Mouse (Mus musculus) yolk sac, embryonic 10.5 days (tissue): ENCODE results near the gene Aebp1.
A peak's percentile ranks its signal among the peaks of the same experiment; 100 is the strongest.

ENCODE experiments used
- DNase-seq: peaks from one replicate; pipeline ENCODE4 v3.0.0-alpha.2; 2017; ENCODE audit warnings: low spot score

Aebp1 gene

DNA sequence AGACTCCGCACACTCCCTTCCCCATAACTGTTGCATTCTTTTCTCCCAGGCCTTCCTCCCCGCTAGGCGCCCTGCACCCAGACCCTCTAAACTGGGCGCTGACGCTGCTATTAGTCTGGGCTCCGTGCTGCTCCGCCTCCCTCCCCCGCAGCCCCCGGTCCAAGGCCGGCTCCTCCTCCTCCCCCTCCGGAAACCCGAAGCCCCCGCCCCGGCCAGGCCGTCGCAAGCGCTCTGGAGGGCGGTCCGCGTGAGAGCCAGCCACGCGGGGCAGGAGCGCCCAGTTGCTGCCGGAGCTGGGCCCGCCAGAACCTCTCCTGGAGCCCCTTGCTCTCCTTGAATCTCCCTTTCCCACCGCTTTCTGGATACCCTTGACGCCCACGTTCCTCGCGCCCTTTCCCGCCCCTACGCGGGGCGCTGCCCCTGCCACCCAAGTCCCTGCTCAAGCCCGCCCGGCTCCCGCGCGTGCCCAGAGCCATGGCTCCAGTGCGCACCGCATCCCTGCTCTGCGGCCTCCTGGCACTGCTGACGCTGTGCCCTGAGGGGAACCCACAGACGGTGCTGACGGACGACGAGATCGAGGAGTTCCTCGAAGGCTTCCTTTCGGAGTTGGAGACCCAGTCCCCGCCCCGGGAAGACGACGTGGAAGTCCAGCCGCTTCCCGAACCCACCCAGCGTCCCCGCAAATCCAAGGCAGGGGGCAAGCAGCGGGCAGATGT lies at the start of gene Aebp1:
Aebp1 (plus strand) TSS at position 270 of the 716 bp plus-strand sequence.
- DNase-seq: peak; percentile 71

DNA sequence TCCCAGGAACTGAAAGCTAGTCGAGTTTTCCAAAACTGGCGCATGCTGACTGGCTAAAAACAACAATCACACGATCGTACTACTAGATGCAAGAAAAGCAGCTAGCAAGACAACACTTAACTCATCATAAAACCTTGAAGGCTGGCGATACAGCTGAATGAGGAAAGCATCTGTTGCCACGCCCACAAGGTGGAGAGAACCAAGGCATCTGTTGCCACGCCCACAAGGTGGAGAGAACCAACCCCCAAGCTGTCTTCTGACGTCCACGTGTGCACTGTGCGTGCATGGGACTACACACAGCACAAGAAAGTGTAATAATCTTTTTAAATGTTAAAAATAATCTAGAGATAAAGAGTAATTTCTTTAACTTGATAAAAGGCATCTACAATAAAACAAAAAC lies 48.4 kb upstream of the Aebp1 start:
- no peak for DNase-seq

DNA sequence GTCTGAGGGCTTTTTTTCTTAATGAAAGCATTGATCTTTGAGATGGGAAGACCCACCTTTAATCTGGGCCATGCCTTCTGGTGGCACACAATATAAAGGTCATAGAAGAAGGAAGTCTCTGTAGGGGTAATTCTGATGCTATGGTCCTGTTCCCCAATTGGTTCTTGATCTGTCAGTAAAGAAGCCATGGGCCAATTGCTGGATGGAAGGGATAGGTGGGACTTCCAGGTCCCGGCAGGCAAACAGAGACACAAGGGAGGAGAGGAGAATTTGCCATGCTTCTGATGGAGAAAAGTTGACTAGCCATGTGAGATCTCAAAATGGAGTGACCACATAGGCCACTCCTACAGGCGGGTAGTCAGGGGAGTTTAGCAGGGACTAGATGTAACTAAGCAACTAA lies 42.5 kb upstream of the Aebp1 start:
- DNase-seq: no peak

DNA sequence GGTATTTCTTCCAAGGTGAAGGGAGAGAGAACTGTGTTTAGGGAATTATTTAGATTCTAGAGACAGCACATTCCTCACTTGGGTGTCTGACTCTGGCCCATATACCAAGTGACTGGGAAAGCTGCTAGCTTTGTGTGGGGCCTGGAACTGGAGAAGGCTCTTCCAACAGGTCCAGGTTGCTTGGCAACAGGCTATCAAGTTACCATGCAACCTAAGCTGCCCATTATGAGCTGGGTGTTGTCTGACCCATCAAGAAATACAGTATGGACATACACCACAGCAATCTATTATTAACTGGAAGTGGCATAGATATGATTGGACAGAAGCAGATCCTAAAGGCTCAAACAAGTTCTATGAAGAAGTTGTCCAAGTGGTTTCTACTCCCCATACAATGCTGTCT lies 36.3 kb upstream of the Aebp1 start:
- DNase-seq: no peak

DNA sequence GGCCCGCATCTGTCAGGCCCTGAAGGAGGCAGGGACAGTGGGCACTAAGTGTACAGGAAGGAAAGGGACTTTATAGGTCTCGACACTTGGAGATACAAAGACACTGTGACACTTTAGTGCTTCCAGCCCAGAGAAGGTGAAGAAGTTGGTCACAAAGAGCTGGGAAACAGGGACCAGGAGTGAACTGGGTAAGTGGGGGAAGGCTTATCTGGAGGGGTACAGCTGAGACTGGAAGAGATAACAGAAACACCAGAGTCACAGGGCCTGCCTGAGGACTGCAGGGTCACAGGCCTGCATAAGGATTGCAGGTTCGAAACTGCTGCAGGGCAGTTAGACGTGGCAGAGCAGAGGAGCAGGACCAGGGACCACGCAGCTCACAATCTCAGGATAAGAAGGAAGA lies 33.8 kb upstream of the Aebp1 start:
- DNase-seq: no peak

DNA sequence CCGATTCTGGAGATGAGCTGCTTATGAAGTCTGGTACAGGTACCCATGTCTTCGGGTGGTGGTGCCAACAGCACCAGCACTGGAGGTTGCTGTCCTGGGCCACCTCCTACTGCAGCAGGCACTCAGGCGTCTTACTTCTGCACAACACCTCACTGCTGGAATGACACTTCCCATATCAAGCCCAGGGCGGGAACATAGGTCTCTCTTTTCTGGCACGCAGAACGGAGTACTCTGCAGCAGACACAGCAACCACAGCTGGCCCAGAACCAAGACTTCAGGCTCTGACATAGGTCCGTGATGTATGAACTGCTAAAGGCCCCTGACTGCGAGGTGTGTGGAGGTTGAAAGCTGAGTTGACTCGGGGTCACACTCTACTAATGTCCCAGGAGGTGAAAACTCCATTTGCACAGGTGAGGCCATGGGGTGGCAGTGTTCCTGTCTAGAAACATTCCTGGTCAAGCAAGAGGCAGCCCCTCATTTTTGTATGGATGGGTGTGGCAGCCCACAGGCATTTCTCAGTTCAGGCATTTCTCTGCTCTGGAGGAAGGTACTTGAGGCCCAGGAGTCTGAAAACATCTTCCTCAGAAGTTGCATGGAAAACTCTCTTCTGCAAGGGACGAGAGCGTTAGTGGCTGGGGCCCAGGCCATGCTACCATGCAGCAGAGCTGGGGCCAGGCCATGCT lies 33.1 kb upstream of the Aebp1 start:
- DNase-seq: no peak

DNA sequence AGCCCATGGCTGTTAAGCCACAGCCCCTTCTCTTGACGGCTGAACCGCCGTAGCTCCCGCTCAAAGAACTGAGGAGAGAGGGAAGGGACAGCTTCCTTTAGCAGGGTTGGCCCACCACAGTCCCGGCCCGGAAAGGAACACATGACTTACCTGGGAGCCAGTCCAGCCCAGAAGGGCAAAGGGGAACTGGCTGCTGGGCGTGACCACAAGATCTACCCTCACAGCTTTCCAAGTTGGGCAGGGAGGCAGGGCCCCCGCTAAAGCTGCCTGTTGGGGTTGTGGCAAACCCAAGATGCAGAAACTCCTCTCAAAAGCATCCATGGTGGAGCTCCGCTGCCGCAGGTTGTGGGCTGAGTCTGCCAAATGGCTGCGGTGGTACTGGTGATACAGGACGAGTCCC lies 32.4 kb upstream of the Aebp1 start:
- DNase-seq: no peak

DNA sequence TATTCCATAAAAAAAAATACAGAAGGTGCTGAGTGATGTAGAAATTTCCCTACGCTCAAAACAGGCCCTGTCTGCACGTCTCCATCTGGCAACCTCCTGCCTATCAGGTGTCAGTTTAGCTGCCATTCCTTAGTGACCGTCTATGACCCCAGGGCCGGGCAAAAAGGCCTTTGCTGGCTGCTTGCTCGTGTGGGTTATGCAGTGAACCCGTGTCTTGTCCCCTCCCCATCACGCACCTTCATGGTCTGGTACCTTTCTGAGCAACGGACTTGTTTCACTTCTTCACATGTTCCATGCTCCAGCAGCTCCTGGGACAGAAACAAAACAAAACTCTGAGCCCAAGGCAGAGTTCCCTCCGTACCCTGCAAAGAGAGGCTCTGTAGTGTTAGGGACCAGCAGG lies 27.2 kb upstream of the Aebp1 start:
- no peak for DNase-seq

DNA sequence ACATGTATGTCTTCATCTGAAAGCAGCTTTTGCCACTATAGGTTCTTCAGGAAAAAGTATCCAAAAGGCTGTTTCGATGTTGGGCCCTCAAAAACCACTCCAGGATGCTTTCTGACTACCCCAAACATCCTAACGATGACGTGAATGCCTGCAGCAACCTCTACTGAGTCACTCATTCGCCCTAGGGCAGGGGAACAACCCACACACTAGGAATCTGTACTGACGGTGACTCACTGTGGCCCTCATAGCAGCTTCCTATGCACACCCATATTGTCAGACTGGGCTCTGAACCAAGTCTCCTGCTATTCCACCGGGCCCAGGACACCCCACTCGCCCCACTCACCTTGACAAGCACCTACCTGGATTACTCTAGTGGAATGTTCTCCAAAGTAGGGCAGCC lies 26.7 kb upstream of the Aebp1 start:
- DNase-seq: no peak

DNA sequence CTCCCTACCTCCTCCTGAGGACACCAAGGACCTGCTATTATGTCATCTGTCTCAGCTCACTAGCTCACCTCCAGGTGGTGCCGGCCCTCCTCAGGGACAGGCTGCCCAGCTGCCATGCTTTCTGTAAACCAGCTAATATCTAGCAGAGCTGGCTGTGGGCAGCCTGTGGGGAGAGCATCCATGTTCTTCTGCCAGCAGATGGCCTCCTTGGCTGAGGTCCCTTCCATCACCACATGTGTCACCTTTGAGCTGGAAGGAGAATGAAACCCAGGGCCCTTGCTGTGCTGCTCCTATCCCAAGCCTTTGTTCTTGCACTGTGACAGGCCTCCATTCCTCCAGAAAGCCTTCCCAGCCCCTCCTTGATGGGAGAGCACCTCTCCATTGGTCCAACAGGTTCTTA lies 25.6 kb upstream of the Aebp1 start:
- DNase-seq: no peak

DNA sequence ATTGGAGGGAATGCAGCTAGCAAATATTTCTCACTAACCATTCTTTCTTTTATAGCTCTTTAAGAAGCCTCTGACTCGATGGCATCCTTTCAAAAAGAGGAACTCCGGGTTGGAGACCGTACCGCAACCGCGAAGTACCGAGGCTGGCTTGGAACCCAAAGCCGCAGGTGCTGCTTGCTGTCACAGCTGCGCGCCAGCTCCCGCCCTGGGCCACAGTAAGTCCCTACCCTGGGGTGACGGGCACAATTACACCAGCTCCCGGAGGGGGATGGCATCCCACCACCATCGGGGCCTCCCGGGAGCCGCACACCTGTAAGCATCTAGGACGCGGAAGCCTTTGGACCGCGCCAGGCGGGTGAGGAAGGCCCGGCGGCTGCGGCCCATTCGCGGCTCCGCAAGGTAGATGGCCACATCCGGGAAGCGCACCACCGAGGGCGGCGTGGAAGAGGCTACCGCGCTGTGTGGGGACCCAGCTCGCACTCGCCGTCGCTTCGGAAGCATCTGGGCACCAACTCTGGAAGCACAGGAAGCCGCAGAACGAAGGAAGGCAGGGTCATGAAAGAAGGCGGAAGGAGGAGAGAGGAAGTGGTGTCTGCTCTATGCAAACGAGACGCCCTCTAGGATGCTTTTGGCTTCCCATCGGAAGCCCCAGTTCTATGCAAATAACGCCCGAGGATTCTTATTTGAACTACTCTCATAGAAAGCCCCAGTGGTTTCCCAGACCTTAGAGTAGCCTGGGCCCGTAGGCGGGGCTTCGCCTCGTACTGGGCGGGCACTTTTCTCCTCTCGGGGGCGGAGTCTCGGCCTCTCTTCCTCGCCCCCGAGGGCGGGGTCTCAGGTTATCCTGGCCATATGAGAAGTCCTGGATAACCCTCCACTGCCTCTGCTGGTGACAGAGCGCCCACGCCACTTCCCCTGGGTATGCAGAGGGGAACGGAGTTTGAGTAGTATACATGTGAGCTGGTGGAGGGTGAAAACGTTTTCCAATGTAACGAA lies 24.2 kb upstream of the Aebp1 start, which contains the start of gene Polm:
Polm (minus strand) TSS at position 766 of the 996 bp plus-strand sequence.
- DNase-seq: peak; percentile 94

DNA sequence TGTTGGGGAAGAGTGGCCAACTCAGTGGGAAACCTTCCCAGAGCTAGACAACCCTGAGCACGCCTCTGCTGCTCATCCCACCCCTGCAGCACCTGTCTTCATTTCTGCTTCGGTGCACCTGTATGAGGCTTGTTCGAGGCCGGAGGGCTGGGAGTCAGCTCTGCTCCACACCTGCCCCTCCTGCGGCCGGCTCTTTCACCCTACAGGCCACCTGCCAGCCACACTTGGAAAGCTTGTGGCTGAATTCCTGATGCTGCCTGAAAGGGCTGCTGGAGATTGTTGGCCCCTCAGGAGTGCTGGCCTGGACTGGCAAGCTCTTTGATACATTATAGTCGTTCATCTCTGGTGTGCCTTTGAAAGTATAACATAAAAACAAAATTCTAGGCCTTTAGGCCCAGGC lies 21.4 kb upstream of the Aebp1 start:
- DNase-seq: no peak

DNA sequence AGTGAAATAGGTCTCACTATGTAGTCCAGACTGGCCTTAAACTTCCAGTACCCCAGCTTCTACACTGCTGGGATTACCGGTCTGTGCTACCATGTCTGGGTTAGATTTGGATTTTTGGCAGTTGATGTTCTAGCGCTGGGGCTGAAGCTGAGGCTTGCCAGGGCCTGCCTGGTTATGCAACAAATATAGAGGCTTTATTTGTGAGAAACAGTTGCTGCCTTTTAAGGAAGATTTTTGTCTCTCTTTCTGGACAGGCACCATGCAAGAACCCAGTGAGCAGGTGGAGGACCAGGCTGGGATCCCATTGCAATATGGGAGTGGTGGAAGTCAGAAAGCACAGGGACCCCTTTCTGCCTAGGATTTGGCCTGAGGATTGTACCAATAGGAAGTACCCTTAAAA lies 20.0 kb upstream of the Aebp1 start:
- no peak for DNase-seq

DNA sequence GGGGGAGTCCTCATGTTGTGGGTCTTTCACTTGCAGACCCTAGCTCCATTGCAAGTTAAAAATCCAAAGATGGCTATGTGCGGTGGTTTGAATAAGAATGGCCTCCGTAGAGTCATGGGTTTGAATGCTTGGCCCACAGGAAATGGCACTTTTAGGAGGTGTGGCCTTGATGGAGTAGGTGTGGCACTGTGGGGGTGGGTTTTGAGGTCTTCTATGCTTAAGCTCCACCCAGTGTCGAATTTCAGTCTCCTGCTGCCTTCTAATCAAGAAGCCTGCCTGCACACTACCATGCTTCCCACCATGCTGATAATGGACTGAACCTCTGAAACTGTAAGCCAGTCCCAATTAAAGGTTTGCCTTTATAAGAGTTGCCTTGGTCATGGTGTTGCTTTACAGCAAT lies 18.6 kb upstream of the Aebp1 start:
- DNase-seq: no peak

DNA sequence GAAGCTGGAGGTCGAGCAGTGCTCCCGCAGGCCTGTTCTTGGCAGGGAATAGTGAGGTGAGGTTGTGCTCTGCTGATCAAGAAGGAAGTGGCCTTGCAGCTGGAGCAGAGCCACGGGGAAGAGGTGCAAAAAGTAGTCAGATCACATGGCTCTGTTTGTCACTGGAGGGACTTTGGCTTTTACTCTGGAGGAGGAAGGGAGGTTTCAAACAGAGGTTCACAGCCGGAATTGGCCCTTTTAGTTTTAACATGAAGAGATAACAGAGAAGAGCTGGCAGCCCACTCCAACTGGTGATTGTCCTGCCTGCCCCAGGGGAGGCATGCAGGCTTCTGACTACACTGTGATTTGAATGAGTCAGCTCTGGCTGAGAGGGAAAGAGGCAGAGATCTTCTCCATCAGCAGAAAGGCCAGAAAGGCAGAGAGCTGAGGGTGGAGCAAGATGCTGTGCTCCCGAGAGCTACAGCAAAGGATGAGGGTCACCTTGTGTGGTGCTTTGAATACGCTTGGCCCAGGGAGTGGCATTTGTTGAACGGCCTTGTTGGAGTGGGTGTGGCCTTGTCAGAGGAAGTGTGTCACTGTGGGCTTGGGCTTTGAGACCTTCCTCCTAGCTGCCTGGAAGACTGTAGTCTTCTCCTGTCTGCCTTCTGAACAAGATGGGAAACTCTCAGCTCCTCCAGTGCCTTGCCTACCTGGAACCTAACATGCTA lies 15.0 kb upstream of the Aebp1 start:
- DNase-seq: peak; percentile 36

DNA sequence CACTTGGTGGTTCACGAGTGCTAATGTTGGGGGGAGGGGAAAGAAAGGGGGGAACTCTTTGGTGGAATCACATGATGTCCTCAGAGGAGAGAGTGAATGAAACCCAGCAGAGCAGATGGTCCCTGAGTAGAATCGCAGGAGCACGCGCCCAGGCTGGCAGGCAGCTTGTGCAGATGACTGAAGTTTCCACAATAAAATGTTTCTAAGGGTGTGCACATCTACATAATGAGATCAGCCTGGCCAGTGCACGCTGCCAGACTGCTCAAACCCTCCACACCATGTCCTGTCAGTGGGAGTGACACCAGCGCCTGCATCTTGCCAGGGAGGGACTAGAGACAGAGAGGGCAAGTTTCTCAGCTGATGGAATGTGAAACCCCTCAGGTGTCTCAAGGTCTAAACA lies 13.0 kb upstream of the Aebp1 start:
- DNase-seq: no peak

DNA sequence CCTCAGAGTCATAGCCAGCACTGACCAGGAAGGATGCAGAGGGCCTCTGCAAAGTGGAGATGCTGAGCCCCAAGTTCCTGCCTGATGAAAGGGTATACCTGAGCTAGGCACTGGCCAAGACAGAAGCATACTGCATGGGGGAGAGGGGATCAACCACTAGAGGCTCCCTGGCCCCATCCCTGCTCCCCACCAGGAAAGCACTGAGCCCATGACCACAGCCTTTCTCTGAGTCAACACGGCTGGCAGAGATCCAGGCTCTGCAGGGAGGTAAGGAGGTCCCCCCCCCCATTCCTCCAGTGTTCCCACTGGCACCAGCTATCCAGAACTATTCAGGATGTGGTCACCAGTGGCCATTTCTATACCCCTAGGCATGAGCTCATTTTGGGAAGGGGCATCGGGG lies 12.4 kb upstream of the Aebp1 start:
- DNase-seq: no peak

DNA sequence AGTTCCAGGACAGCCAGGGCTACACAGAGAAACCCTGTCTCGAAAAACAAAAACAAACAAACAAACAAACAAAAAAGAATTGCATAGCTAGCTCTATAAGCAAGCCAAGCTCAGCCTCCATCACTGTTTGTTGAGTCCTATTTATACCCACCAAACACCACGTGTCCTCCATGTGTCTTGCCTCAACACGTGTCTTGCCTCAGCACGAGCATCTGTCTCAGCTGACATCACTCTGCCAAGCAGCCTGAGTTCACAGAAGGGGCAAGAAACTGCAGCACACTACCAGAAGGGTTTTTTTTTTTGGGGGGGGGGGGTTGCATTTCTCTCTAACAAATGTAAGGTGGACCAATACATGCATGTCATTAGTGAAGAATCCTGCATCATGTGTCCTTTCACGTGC lies 11.3 kb upstream of the Aebp1 start:
- no peak for DNase-seq

DNA sequence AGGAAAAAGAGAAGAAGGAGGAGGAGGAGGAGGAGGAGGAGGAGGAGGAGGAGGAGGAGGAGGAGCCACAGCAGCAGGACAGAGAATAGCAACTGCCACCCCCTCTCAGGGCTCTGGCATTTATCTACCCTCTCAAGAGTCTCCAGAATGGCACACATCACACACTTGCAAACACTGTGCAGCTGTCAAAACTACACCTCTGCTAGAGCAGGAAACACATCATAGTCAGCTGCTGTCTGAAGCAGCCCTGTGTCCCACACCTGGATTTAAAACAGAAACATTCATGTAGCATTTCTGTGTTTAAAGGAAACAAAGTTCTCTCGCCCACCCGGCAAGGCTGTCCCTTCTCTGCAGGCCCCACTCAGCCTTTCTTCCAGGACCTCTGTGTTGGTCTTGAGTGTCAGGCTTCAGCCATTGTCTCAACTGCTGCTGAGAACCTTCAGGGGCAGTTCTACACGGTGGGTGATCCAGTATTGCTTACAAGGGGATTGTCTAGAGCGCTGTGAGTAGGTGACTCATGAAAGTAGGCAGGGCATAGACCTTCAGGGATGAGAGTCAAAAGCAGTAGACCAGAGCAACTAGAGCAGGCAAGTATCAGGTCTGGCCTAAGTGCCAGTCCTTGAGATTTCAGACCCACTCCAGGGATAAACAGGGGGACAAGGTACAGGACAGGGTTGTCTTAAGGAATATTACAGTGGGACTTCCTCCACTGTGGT lies 10.6 kb upstream of the Aebp1 start:
- no peak for DNase-seq

DNA sequence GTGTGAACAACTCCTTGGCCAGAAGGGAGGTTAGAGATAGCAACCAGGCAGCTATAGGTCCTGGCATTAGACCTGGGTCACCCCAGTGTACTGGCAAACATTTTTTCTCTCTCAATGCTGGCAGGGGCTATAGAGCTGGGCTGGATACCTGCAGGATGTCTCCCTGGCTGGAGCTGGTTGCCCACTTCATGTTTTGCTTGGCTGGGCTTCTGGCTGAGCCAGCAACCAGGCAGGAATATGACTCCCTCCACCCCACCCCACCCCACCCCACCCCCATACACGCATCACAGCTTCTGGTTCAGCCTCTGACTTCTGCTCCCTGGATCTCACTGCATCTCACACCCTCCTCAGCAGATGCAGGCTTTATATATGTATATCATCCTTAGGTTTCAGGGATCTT lies 9.4 kb upstream of the Aebp1 start:
- no peak for DNase-seq

DNA sequence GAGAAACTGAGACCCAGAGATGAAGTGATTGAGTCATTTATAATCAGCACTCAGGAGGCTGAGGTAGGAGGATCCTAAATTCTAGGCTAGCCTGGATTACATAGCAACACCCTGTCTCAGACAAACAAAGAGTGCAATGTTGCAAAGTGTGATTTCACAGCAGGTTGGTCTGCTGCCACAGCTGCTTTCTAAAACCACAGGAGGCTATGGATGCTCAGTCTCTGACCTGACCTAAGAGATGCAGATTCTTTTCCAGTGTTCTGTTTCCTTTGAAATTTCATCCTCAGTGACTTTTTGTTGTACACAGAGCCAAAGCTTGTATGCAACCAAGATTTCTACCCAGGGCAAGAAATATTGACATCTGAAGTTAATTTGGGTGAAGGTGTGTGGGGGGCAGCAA lies 6.3 kb upstream of the Aebp1 start:
- no peak for DNase-seq
